Mouse (Mus musculus) heart, adult 11 months (tissue): ENCODE results near the gene Atg5.
"Not testable (repeated sequence)": the region's sequence is repeated elsewhere in the genome, so short reads cannot be mapped to it uniquely, and the experiment has no call there.

ENCODE experiments used
- DNase-seq: peaks from one replicate; pipeline ENCODE4 v3.0.0; 2022

Gene Atg5

GRCm38 (mm10) chr10:44268145-44268860, at the start of gene Atg5:
Gene Atg5, plus strand, starts transcription at chr10:44268358.
- peak; percentile 100 for DNase-seq

GRCm38 (mm10) chr10:44219073-44219472, 49.1 kb upstream of the Atg5 start:
- DNase-seq: peak; percentile 44

DNA sequence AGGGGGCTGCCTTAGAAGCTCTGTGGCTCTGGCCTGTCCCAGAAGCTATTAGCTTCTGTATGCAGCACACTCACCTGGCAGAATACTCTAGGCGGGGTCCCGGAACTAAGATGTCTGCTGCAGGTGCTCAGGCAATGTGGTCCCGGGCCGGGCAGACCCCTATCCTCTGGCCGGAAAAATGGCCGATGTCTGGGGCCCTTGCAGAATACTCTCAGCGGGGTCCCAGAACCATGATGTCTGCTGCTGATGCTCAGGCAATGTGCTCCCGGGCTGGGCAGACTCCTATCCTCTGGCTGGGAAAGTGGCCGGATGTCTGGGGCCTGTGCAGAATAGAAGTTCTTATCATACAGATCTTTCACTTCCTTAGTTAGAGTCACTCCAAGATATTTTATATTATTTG, 43.8 kb upstream of the Atg5 start:
- peak; percentile 87 for DNase-seq

GRCm38 (mm10) chr10:44233351-44233750, 34.8 kb upstream of the Atg5 start:
- DNase-seq: not testable (repeated sequence)

DNA sequence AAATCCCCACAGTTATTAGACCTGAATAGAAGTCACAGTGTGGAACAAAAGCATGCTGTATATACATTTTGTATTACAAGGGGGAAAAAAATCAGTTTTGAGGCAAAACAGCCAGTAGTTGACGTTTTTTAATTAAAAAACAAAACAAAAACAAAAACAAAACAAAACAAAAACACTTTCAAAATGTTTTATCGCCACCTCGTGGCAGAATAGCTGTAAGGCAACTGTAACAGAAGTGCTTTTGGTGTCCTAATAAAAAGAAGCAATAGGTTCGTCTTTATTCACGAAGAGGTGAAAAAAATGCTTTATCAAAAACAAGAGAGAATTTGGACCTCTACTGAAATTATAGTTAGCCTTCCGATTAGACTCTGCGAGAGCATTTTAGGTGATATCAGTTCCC, 32.9 kb upstream of the Atg5 start:
- not testable (repeated sequence) for DNase-seq

DNA sequence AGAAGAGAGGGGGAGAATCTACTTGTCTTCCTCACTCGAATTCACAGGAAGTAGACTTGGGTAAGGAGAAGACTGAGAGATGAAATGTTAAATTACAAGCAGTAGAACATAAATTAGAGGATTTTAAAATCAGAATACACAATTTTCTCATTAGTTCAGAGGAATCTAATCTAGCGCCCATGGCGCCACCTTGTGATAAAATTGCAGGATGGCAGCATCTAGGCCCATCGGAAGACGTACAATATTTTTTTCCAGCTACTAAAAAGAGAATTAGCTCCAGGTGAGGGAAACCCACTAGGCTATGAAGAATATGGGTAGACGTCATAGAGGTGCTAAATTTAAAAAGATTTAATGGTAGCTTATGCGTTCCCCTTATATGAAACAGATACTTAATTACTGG, 11.5 kb upstream of the Atg5 start:
- DNase-seq: no peak

DNA sequence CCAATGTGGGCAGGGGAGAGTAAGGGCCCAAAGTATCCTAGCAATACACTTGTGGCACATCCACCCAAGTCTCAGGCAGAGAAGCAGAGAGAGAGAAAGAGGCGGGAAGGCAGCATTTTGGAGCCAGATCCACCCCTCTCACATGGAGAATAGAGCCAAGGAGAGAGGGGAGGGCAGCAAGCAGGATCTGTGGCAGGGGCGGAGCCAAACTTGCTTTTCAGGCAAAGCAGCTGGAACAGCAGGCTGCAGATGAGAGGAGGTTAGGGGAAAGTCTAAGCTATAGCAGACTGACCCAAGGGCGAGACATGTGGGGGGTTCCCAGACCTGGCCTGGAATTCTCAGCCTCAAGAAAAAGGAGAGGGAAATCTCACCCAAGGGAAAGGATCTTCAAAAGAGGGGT, 2.3 kb upstream of the Atg5 start:
- DNase-seq: peak; percentile 85

DNA sequence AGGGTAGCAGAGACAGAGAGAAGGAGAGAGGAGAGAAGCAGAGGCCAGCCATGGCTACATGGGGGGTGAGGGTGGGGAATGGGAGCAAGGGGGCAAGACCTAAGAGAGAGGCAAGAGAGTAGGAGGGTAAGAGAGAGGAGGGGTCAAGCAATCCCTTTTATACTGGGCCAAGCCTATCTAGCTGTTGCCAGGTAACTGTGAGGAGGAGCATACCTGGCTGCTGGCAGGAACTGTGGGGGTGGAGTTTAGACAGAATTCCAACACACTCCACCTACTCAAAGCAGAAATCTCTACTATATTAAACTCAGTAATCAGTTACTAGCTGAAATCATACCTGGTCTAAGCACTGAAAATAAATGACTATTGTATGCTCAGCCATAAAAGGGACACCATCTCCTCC, 1.6 kb upstream of the Atg5 start:
- DNase-seq: peak; percentile 82

DNA sequence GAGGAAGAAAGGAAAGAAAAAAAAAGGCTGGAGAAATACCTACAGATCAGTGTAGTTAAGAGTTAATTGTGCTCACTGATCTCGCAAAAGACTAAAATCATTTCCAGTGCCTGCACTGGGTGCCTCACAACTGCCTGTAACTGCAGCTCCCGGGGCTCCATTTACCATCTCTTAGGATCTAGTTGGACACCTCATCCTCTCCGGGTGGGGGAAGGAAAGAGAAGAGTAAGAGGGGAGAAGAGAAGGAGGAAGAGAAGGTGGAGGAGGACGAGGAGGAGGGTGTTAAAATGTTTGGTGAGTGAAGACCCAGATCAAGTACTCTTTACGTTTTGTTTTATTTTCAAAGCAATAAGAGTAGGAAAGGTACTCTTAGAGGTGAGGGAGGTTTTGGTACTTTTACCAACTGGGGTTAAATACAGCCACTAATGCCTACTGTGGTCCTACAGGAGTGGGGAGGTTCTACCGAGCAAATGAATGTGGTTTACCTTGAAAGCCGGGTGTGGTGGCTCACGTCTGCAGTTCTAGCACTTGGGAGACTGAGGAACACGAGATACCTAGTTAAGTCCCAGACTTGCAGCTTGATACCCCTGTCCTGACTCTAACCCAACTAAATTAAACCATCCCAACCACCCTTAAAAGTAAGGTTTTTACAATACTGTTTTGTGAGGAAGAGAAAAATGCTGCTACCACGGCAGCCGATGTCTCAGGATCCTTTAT, 574 bp upstream of the Atg5 start:
- peak; percentile 88 for DNase-seq

DNA sequence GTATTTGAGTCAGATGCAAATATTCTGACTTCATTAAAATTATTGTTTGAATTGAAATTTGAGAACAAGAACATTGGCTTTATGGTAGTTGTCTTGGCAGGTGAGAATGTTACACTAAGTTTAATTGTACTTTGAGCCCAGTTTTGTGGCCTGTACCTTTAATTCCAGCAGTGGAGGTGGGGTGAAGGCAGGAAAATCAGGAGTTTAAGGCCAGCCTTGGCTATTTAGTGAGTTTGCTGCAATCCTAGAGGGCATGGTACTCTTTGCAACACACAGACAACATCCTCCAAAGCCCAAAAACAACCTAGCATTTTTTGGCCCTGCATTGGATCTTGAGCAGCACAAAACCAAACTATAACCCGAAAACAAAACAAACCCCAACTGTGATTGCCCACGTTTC, 1.1 kb downstream of the Atg5 start:
- DNase-seq: no peak

GRCm38 (mm10) chr10:44282323-44282722, 14.2 kb downstream of the Atg5 start:
- peak; percentile 16 for DNase-seq

DNA sequence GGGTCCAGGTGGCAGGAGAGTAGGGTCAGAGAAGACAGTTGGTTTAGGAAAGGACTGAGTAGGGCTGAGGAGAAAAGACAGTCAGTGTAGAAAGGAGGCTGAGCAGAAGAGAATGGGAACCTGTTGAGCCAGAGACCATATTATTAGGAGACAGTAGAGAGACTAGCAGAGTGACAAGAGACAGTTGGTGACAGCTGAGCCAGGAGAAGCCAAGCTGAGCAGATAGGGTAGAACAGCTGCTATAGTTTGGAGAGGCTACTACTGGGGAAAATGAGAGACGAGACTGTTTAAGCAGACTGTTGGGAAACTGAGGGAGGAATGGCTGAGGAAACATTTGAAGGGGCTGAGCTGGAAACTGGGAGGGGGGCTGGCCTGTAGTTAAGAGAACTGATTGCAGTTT, 16.9 kb downstream of the Atg5 start:
- no peak for DNase-seq

DNA sequence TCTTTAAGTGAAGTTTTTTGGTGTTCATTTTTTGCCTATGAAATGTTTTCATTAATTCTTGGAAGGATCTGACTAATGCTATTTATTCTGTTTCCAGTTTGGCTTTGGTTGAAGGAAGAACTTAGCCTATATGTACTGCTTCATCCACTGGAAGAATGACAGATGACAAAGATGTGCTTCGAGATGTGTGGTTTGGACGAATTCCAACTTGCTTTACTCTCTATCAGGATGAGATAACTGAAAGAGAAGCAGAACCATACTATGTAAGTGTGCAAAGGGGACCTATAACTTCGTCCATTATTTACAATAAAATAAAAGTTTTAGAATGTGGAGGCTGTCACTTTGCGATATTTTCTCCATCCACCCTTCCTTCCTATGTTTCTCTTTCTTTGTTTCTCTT, 17.8 kb downstream of the Atg5 start:
- DNase-seq: peak; percentile 2

DNA sequence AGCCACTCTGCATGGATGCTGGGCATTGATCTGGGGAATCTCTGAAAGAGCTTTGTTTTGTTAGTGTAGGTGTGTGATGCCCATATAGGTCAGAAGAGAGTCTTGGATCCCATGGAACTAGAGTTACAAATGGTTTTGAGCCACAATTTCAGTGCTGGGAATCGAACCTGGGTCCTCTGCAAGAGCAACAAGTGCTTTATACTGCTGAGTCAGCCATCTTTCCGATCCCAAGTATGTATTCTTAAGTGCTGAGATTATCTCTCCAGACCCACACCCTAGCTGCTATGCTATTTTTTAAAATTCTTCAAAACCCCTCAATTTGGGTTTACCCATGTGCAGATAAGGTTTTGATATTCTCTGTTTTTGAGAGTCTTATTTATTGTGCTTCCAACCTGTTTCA, 22.7 kb downstream of the Atg5 start:
- DNase-seq: no peak

DNA sequence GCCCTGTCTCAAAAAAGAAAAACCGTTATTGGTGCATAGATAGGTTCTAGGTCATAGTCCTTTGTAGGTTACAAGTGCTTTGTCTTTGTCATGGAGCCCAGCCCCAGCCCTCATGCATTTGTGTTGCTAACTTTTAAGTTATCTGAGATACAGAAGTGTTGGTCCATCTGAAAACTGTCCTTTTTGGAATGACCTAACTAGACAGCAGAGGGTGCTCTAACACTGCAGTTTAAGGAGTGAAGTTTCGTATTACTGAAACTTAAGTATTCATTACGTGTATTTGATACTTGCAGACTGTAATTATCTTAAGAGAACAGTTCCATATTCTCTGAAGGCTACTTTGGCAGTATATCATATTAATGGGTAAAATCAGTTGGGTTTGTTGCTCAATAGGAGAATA, 24.0 kb downstream of the Atg5 start:
- peak; percentile 54 for DNase-seq

DNA sequence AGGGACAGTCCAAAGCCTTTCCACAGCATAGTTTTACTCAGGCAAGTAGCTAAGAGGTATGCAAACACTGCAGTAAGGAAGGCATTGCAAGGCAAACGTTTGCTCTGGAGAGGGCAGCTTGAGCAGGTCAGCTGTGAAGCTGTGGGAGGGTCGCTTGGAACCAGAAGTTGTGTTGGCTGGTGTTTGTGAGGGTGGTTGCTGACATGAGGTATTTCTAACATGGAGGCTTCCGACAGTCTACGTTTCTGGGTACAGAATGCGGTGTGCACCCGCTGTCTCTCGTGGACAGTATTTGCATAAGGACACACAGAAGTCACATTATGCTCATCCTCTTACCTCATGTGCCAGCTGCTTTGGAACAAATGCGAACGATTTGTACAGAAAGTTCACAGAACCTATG, 31.0 kb downstream of the Atg5 start:
- DNase-seq: peak; percentile 7

DNA sequence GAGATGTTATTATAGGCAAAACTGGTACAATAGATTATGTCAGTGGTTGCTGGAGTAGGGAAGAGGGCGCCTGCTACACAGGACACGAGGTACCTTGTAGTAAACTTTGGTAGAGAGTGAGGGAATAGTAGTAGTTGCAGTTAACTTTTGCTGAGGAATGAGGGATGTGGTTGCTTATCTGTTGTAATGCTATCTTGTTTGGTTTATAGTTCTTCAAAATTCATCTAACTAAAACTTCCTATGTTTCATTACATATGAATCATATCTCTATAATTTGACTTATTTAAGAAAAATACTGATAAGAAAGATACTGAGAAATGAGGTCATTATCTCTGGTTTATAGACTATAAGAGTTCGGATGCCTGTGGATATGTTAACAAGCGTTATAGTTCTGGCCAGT, 31.9 kb downstream of the Atg5 start:
- DNase-seq: no peak

DNA sequence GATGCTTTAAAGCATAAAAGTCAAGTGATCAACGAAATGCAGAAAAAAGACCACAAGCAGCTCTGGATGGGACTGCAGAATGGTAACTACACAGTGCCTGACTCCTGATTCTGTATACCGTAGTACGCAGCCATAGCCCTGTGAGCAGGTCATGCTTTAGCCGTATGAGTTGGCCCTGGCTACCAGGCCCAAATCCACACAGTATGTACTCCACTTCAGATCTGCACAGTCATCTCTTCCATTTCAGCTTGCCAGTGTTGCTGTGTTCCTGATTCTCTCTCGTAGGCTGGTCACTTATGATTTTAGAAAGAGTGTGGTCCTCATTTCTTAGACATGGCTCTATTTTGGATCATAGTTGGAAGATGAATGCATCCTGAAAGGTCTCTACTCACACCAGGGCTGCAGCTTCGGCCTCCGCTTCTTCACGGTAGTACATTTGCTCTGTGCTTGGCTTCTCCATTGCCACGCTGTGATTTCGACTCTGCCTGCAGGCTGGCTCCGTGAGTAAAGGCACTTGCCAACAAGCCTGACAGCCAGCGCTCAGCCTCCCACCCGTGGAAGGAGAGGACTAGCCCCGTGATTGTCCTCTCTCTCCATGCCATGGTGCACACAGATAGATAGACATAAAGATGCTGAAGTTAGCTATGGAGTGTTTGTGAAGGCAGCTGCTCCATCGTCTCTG, 35.6 kb downstream of the Atg5 start:
- peak; percentile 84 for DNase-seq

DNA sequence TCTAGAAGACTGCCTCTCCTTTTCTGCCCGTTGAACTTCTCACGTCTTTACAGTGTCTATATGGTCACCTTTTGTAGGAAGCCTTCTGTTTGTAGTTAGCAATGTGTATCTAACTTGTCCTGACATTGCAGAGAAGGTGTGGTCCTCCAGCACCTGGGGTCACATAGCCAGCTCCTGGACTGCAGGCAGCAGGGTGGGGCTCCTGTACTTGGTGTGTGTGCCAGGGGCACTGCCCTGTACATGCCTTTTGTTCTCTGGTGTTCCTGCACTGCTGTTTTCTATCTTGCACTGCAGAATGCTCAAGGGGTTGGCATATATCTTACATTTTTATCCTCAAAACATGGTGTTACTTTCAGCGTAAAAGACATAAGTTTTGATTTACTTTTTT, 36.2 kb downstream of the Atg5 start:
- DNase-seq: peak; percentile 44

GRCm38 (mm10) chr10:44304845-44305244, 36.7 kb downstream of the Atg5 start:
- peak; percentile 16 for DNase-seq

DNA sequence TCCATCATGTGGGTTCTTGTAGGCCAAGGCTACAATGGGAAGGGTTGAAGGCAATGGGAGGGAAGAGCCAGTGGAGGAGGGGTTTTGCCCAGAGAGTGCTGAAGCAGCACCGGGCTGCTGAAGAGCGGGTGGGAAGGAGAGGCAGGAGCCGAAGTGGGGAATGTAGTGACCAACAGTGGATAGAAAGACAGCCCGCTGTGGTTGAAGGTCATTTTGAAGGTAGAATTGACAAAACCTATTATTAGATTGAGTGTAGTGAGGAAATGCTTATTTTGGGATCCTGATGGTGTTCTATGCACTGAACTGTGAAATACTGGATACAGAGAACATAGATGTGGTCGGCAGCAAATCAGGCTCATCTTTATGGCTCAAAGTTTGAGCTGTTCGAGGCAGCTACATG, 38.1 kb downstream of the Atg5 start:
- no peak for DNase-seq

DNA sequence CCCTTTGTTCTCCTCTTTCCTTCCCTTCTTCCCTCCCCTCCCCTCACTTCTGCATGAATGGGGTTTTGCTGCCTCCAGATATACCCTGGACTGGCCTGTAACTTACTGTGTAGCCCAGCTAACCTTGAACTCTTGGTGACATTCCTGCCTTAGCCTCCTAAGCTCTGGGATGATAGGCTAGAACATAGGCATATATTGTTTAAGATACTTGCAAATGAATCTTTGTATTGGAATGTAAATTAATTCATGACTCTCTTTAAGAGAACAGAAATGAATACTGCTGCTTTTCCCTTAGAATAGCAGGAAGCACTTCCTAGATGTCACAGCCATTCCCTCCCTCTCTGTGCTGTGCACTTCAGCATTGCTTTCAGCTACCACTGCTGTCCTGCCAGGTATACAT, 40.1 kb downstream of the Atg5 start:
- DNase-seq: peak; percentile 23

- peak; percentile 59 for DNase-seq
Measured at GRCm38 (mm10) chr10:44309250-44309649, 41.1 kb downstream of the Atg5 start.

GRCm38 (mm10) chr10:44315276-44315675, 47.1 kb downstream of the Atg5 start:
- peak; percentile 74 for DNase-seq
